Mouse (Mus musculus) ES-E14 (cell line): ENCODE results near the gene 4930579F01Rik. TPM values are rescaled to one million over a fixed set of nuclear protein-coding genes. Genes with fewer than 3 reads are reported as not detected.
A peak's percentile ranks its signal among the peaks of the same experiment; 100 is the strongest.

ENCODE experiments used
- DNase-seq: peaks from one replicate; pipeline ENCODE4 v3.0.0-alpha.2; 2013; ENCODE audit warnings: low read depth, low spot score
- H3K27ac ChIP-seq: 2 replicates; pipeline ENCODE4 v1.5.1; 2012; ENCODE audit warnings: low read depth, mild to moderate bottlenecking, low read length, moderate library complexity, mixed read lengths; ENCODE audit not compliant: poor library complexity, insufficient read depth, severe bottlenecking
- H3K36me3 ChIP-seq: 2 replicates; pipeline ENCODE4 v1.6.1; 2012; ENCODE audit warnings: mild to moderate bottlenecking, low read length, moderate library complexity, mixed read lengths; ENCODE audit not compliant: control insufficient read depth, poor library complexity, insufficient read depth, severe bottlenecking
- H3K4me1 ChIP-seq, 2 experiments: fragments of 150-350 bp in 1 of 2; sonication (generic) in 1 of 2; 2 replicates each; pipeline ENCODE4 v1.6.1; 2012; ENCODE audit warnings: low read length in 2 of 2, mild to moderate bottlenecking in 1 of 2, mixed read lengths in 1 of 2; ENCODE audit not compliant: control insufficient read depth in 2 of 2, insufficient read depth in 2 of 2, poor library complexity in 1 of 2
- H3K4me3 ChIP-seq, 2 experiments: fragments of 150-350 bp in 1 of 2; sonication (generic) in 1 of 2; 2 replicates each; pipeline ENCODE4 v1.5.1; 2012; ENCODE audit warnings: low read length in 2 of 2, low read depth in 1 of 2, mild to moderate bottlenecking in 1 of 2, mixed read lengths in 1 of 2; ENCODE audit not compliant: insufficient read depth in 1 of 2, poor library complexity in 1 of 2, severe bottlenecking in 1 of 2
- H3K9ac ChIP-seq: 2 replicates; pipeline ENCODE4 v1.6.1; 2012; ENCODE audit warnings: low read depth, mild to moderate bottlenecking, low read length, mixed read lengths; ENCODE audit not compliant: poor library complexity, insufficient read depth, severe bottlenecking
- H3K9me3 ChIP-seq: fragments of 150-350 bp; sonication (generic); 2 replicates; pipeline ENCODE4 v1.6.1; 2012; ENCODE audit warnings: low read depth, mild to moderate bottlenecking, low read length; ENCODE audit not compliant: control insufficient read depth, insufficient read depth
- CHD2 ChIP-seq: IDR thresholded peaks from 2 replicates; pipeline ENCODE4 v1.6.1; 2014; ENCODE audit warnings: mild to moderate bottlenecking, low read depth, low read length, inconsistent platforms
- HCFC1 ChIP-seq: IDR thresholded peaks from 2 replicates; pipeline ENCODE4 v1.6.1; 2012; ENCODE audit warnings: low read length, inconsistent platforms, borderline replicate concordance; ENCODE audit not compliant: insufficient read depth
- MAFK ChIP-seq: IDR thresholded peaks from 2 replicates; pipeline ENCODE4 v1.6.1; 2014; ENCODE audit warnings: mild to moderate bottlenecking, low read depth, low read length, inconsistent platforms; ENCODE audit not compliant: insufficient read depth
- ZC3H11A ChIP-seq: IDR thresholded peaks from 2 replicates; pipeline ENCODE4 v1.6.1; 2012; ENCODE audit warnings: low read depth, mild to moderate bottlenecking, inconsistent platforms, low read length, borderline replicate concordance
- ZNF384 ChIP-seq: IDR thresholded peaks from 2 replicates; pipeline ENCODE4 v1.6.1; 2012; ENCODE audit warnings: low read depth, low read length, inconsistent platforms
- in situ Hi-C, 2 experiments: fragments of 600-800 bp; cut with MboI; formaldehyde crosslinking; loops; one replicate each; pipeline ENCODE4 v1.15.1; 2025; ENCODE audit warnings: low sequenced_read_pairs in 2 of 2, inconsistent platforms in 1 of 2; ENCODE audit not compliant: unreplicated experiment in 2 of 2
- total RNA-seq: library from RNA; depleted of rRNA; stranded (reverse); fragments of 300-350 nt; gene quantifications from 2 replicates; pipeline ENCODE4 v1.2.3, GENCODE M21; 2012

4930579F01Rik gene
- total RNA-seq, 1 experiment, result not detected

DNA sequence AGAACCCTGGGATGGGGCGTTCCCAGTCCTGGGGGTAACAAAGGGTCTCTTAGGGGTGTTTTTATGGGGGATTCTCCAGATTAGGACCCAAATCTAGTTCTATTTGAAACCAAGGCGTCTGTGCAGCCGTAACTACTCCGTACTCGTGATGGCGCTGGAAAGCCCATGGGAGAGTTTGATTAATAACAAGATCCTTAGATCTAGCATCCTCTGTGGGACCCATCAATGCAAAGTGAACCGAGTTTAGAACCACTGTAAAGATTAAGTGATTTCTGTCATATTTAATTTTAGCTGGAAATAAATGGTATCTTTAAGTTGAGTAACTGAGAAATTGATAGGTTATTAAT, 5.1 kb upstream of the 4930579F01Rik start:
- no peak overlapping the region for H3K4me3 ChIP-seq
- H3K4me1 ChIP-seq, result peaks cover 0 to 3% of the 10 kb centered on the region in 2 experiments; a peak in 1 of 4 replicates
- H3K27ac ChIP-seq, result no peak overlapping the region
- no peak for TF ChIP-seq CHD2
- no peak for TF ChIP-seq HCFC1
- TF ChIP-seq ZC3H11A, result no peak
- TF ChIP-seq MAFK, result no peak
- no peak for TF ChIP-seq ZNF384
- H3K36me3 ChIP-seq, result no peaks in the 10 kb centered on the region
- no peak for DNase-seq
- no peaks in the 10 kb centered on the region for H3K9me3 ChIP-seq
- no peak overlapping the region for H3K9ac ChIP-seq
- in situ Hi-C loops, result loop anchor here in 1 of 2 experiments (10.0 kb wide), 1 partner anchor 236 kb away; no protein-coding TSS in a partner anchor

DNA sequence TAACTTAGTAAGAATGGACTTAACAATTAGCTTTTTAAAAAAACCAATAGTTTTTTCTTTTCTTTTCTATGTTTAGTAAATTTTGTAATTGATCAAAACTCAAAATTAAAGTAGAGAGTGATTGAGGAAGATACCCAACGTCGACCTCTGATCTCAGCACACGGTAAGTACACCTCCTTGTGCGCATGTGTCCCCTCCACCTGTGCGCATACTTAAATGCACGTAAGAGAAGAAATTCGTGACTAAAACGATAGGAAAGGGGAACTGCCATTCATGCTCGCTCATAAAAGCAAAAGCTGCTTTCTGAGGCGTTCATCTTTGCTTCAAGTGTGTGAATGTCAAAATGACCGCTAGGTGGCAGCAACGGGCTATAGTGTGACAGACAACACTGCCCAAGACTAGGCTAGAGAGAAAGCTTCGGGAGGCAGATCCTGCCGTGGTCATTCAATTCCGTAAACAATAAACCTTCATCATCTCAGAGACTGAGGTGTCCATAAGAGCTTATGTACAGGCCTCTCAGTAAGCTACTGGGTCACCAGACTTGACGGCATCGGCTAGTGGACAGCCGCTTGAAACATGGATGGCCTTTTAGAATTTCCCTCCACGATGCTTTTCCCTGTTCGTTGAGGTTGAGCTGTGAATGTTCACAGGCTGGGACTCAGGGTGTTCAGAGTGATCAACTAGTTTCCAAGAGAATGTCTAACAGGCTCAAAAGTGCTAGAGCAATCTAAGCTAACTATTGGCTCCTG, 4.5 kb upstream of the 4930579F01Rik start:
- peak; percentile 90 for DNase-seq
- H3K9me3 ChIP-seq, result no peaks in the 10 kb centered on the region
- no peak overlapping the region for H3K27ac ChIP-seq
- H3K36me3 ChIP-seq, result no peaks in the 10 kb centered on the region
- H3K4me1 ChIP-seq, result peaks cover 0 to 3% of the 10 kb centered on the region in 2 experiments; a peak in 1 of 4 replicates
- in situ Hi-C loops, result loop anchor here in 1 of 2 experiments (10.0 kb wide), 1 partner anchor 237 kb away; no protein-coding TSS in a partner anchor
- no peak overlapping the region for H3K4me3 ChIP-seq
- no peak for TF ChIP-seq CHD2
- peak; percentile 80 for TF ChIP-seq ZC3H11A
- TF ChIP-seq HCFC1, result no peak
- TF ChIP-seq ZNF384, result no peak
- TF ChIP-seq MAFK, result no peak
- no peak overlapping the region for H3K9ac ChIP-seq

DNA sequence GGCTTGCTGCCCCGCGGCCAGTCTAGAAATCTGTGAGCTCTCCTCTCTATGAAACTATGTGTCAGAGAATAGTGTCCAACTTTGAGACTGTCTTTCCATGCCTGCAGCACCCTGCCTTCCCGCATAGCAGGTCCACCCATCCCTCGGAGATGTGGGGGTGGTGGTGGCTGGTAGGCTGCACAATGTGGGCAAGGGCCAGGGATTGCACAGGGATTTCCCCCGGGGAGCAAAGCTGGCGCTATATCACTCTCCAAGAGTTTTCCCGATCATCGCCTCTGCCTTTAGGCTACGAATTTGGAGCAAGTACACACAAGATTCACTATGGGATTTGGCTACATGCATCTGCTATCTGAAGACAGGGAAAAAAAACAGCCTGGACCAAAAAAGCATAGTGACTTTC, 3.9 kb upstream of the 4930579F01Rik start:
- Histone ChIP-seq H3K4me3 (no peak overlapping the region), H3K9me3 (no peaks in the 10 kb centered on the region), H3K36me3 (no peaks in the 10 kb centered on the region), H3K9ac (no peak overlapping the region), H3K27ac (no peak overlapping the region), H3K4me1 (peaks cover 0 to 3% of the 10 kb centered on the region in 2 experiments; a peak in 1 of 4 replicates)
- DNase-seq, result no peak
- in situ Hi-C loops, result loop anchor here in 1 of 2 experiments (10.0 kb wide), 1 partner anchor 237 kb away; no protein-coding TSS in a partner anchor
- TF ChIP-seq CHD2 (no peak), ZC3H11A (no peak), ZNF384 (no peak), HCFC1 (no peak), MAFK (no peak)

DNA sequence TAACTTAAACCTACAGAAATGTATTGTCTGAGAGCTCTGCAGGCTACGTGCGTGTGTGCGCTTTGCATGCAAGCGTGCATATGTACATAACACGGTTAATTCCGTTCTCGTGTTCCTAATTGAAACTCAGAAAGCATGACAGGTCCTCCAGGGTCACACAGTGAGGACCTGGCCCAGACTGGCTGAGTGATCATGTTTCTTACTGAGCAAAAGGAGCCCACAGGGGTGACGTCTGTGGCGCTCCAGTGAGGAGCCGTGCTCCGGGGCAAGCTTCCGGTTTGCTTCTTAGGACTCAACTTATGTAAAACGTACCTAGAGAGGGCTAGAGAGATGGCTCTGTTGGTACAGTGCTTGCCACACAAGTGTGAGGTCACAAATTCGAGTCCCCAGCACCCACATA, 3.5 kb upstream of the 4930579F01Rik start:
- TF ChIP-seq HCFC1, result no peak
- no peak for TF ChIP-seq CHD2
- Histone ChIP-seq H3K4me1 (peaks cover 0 to 3% of the 10 kb centered on the region in 2 experiments; a peak in 1 of 4 replicates), H3K27ac (no peak overlapping the region), H3K9me3 (no peaks in the 10 kb centered on the region), H3K4me3 (no peak overlapping the region), H3K36me3 (no peaks in the 10 kb centered on the region), H3K9ac (no peak overlapping the region)
- in situ Hi-C loops, result loop anchor here in 1 of 2 experiments (10.0 kb wide), 1 partner anchor 238 kb away; no protein-coding TSS in a partner anchor
- no peak for DNase-seq
